Comparison of ENCODE assay signal across 9 mouse cellular contexts in genomic region chr12:112169240-112169639, GRCm38 (mm10). TPM values are rescaled to one million over a fixed set of nuclear protein-coding genes. Genes with fewer than 3 reads are reported as not detected.
DNase-seq lines count a peak whose midpoint lies in the region; ATAC-seq and TF ChIP-seq lines count a peak whose summit lies in the region.
"Had no signal": no experiment of that assay in that cellular context is flagged by ENCODE, and none has a peak within 500 bp of the region (broad histone marks: within the 10 kb centered on the region; RNA-seq: fewer than 3 reads in every experiment).

No protein-coding gene starts in this region.

- no peak overlapping the region for H3K9ac ChIP-seq in midbrain, postnatal 0 days (replicated peaks; ENCODE audit: low read length, poor library complexity, severe bottlenecking)
- no peak overlapping the region for H3K9ac ChIP-seq in forebrain, embryonic 15.5 days (replicated peaks)
- H3K9ac ChIP-seq in intestine, embryonic 14.5 days (ENCODE audit: low read length), result no peak overlapping the region

- H3K27ac ChIP-seq in midbrain, embryonic 10.5 days (replicated peaks), result peak overlapping the region; percentile 65; the same call in 1 of the 2 replicates
- no peak overlapping the region for H3K27ac ChIP-seq in midbrain, postnatal 0 days (ENCODE audit: low read depth, low read length)
- peak overlapping the region; percentile 88; the same call in 1 of the 2 replicates for H3K27ac ChIP-seq in forebrain, embryonic 15.5 days (replicated peaks)
- no peak overlapping the region for H3K27ac ChIP-seq in intestine, embryonic 14.5 days (ENCODE audit: low read depth)
- H3K27ac ChIP-seq: embryonic facial prominence, embryonic 12.5 days had no signal

- peaks cover 5% of the 10 kb centered on the region; the same call in 1 of the 2 replicates for H3K27me3 ChIP-seq in midbrain, embryonic 10.5 days (ENCODE audit: low read depth, poor library complexity, severe bottlenecking)
- H3K27me3 ChIP-seq in midbrain, postnatal 0 days (ENCODE audit: insufficient read depth, low read length), result no peaks in the 10 kb centered on the region
- no peaks in the 10 kb centered on the region for H3K27me3 ChIP-seq in forebrain, embryonic 15.5 days
- H3K27me3 ChIP-seq in intestine, embryonic 14.5 days (replicated peaks; ENCODE audit: control insufficient read depth, insufficient read depth, low read length), result no peaks in the 10 kb centered on the region
- H3K27me3 ChIP-seq: embryonic facial prominence, embryonic 12.5 days had no signal

- peaks cover 88% of the 10 kb centered on the region for H3K4me1 ChIP-seq in midbrain, embryonic 10.5 days
- peaks cover 9% of the 10 kb centered on the region for H3K4me1 ChIP-seq in midbrain, postnatal 0 days (ENCODE audit: insufficient read depth, low read length)
- peaks cover 59% of the 10 kb centered on the region for H3K4me1 ChIP-seq in forebrain, embryonic 15.5 days
- H3K4me1 ChIP-seq in intestine, embryonic 14.5 days (replicated peaks; ENCODE audit: control insufficient read depth, insufficient read depth, low read length), result peaks cover 5% of the 10 kb centered on the region; the same call in 1 of the 2 replicates

- H3K4me3 ChIP-seq in midbrain, embryonic 10.5 days, result no peak overlapping the region
- no peak overlapping the region for H3K4me3 ChIP-seq in midbrain, postnatal 0 days (ENCODE audit: low read depth, low read length)
- no peak overlapping the region for H3K4me3 ChIP-seq in forebrain, embryonic 15.5 days
- no peak overlapping the region for H3K4me3 ChIP-seq in intestine, embryonic 14.5 days (ENCODE audit: low read depth, low read length)
- H3K4me3 ChIP-seq: embryonic facial prominence, embryonic 12.5 days had no signal

- no peak for ATAC-seq in midbrain, postnatal 0 days (ENCODE audit: low FRiP score)
- ATAC-seq in forebrain, embryonic 15.5 days (replicated peaks), result no peak
- 0 out of 2 replicates have a peak, but pooled peaks have one; percentile 10 for ATAC-seq in intestine, embryonic 14.5 days (replicated peaks; ENCODE audit: low FRiP score, low TSS enrichment, low read depth)

- peaks cover 41% of the 10 kb centered on the region for H3K36me3 ChIP-seq in midbrain, embryonic 10.5 days
- H3K36me3 ChIP-seq in midbrain, postnatal 0 days (ENCODE audit: insufficient read depth, low read length), result peaks cover 9% of the 10 kb centered on the region; the same call in 1 of the 2 replicates
- H3K36me3 ChIP-seq in forebrain, embryonic 15.5 days, result peaks cover 17% of the 10 kb centered on the region
- no peaks in the 10 kb centered on the region; the same call in none of the 2 replicates for H3K36me3 ChIP-seq in intestine, embryonic 14.5 days (ENCODE audit: control insufficient read depth, insufficient read depth, low read length)

- H3K9me3 ChIP-seq in midbrain, embryonic 10.5 days (replicated peaks), result no peaks in the 10 kb centered on the region
- H3K9me3 ChIP-seq in midbrain, postnatal 0 days (ENCODE audit: low read length), result no peaks in the 10 kb centered on the region
- no peaks in the 10 kb centered on the region for H3K9me3 ChIP-seq in forebrain, embryonic 15.5 days
- no peaks in the 10 kb centered on the region for H3K9me3 ChIP-seq in intestine, embryonic 14.5 days (ENCODE audit: control insufficient read depth, low read length)
- H3K9me3 ChIP-seq: embryonic facial prominence, embryonic 12.5 days had no signal

- 68% methylated on average over 5 of the region's 5 CpGs for WGBS in midbrain, embryonic 10.5 days
- 74% methylated on average over 5 of the region's 5 CpGs for WGBS in midbrain, postnatal 0 days
- WGBS in forebrain, embryonic 15.5 days, result 58% methylated on average over 5 of the region's 5 CpGs
- WGBS in intestine, embryonic 14.5 days, result 59% methylated on average over 5 of the region's 5 CpGs

- no peak for TF ChIP-seq CTCF in midbrain, postnatal 0 days (IDR thresholded peaks at IDR 0.05)

- H3K4me2 ChIP-seq in midbrain, postnatal 0 days (ENCODE audit: low read depth, low read length, poor library complexity, severe bottlenecking), result no peak overlapping the region
- no peak overlapping the region for H3K4me2 ChIP-seq in forebrain, embryonic 15.5 days (replicated peaks)
- H3K4me2 ChIP-seq in intestine, embryonic 14.5 days (ENCODE audit: low read length), result no peak overlapping the region
- H3K4me2 ChIP-seq: embryonic facial prominence, embryonic 12.5 days had no signal

- DNase-seq in midbrain, embryonic 10.5 days (ENCODE audit: low spot score), result no peak
- no peak for DNase-seq in midbrain, postnatal 0 days (ENCODE audit: low spot score)
- DNase-seq in intestine, embryonic 14.5 days (ENCODE audit: low spot score), result no peak
- DNase-seq in lung, postnatal 4 days, result peak; percentile 74 to 80
- DNase-seq in left cerebral cortex, adult 9 months (ENCODE audit: low spot score in 2 of 2), result no peak
- no peak for DNase-seq in layer of hippocampus, postnatal 36 days
- no peak for DNase-seq in layer of hippocampus, adult 9-11 months

RNA-seq across cellular contexts. Expression of gene Kif26a, which starts 23.2 kb away (rescaled TPM):
- polyA plus RNA-seq in midbrain, embryonic 10.5 days (2016; fragmentation: Nextera tagmentation; extraction: Ambion mirVana), result 3.3 and 4.7 TPM in 2 replicates
- total RNA-seq in midbrain, postnatal 0 days (2014; rRNA removed), result 24.1 and 26.5 TPM in 2 replicates
- polyA plus RNA-seq in midbrain, postnatal 0 days (2015; fragmentation: Nextera tagmentation; extraction: Ambion mirVana), result 1.9 and 2.4 TPM in 2 replicates
- 16.1 and 18.0 TPM in 2 replicates for polyA plus RNA-seq in forebrain, embryonic 15.5 days (2015; fragmentation: Nextera tagmentation; extraction: Ambion mirVana)
- 2.6 and 3.6 TPM in 2 replicates for polyA plus RNA-seq in intestine, embryonic 14.5 days (2014; fragmentation: Nextera tagmentation; extraction: Ambion mirVana)
- total RNA-seq in layer of hippocampus, postnatal 36 days (2021), result 1 to 10 TPM; 4.4 to 4.5 TPM

Comparison
In these comparisons a context has a peak if more than half of its experiments do, and no peak if none do; other contexts are left out.
1. H3K27ac ChIP-seq: peak in midbrain, embryonic 10.5 days (single experiment) and forebrain, embryonic 15.5 days (single experiment); none in midbrain, postnatal 0 days (single experiment) and intestine, embryonic 14.5 days (single experiment).
2. DNase-seq: peak in lung, postnatal 4 days (2 of 2); none in midbrain, embryonic 10.5 days (single experiment), midbrain, postnatal 0 days (single experiment), intestine, embryonic 14.5 days (single experiment), left cerebral cortex, adult 9 months (0 of 2), layer of hippocampus, postnatal 36 days (0 of 2) and layer of hippocampus, adult 9-11 months (single experiment).